Mouse (Mus musculus): ENCODE results near the gene Men1.

Gene Men1

DNA sequence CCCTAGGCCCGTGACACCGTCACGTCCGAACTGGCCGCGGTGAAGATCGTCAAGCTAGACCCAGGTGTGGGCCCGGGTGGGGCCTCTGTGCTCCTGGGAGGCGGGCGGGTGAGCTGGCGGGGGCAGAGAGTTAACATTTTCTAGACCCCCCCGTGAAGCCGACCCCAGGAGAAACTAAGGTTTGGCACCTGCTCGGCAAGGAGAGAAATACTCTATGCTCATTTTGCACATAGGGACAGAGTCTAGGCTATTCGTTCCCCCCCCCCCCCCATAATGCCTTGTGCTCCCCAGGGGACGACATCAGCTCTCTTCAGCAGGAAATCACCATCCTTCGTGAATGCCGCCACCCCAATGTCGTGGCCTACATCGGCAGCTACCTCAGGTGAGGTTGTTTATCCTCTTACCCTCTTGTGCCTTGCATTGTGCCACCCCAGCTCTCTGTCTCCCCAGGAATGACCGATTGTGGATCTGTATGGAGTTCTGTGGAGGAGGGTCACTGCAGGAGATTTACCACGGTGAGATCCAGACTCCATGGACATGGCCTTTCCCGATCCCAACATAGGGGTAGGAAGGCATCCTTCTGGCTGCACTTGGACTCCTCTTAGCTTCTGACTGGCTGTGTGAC lies 6.8 kb downstream of the Men1 start:
- TF ChIP-seq GATA4 (IDR thresholded peaks at IDR 0.05; ENCODE audit: insufficient replicate concordance, low read length) = no peak

DNA sequence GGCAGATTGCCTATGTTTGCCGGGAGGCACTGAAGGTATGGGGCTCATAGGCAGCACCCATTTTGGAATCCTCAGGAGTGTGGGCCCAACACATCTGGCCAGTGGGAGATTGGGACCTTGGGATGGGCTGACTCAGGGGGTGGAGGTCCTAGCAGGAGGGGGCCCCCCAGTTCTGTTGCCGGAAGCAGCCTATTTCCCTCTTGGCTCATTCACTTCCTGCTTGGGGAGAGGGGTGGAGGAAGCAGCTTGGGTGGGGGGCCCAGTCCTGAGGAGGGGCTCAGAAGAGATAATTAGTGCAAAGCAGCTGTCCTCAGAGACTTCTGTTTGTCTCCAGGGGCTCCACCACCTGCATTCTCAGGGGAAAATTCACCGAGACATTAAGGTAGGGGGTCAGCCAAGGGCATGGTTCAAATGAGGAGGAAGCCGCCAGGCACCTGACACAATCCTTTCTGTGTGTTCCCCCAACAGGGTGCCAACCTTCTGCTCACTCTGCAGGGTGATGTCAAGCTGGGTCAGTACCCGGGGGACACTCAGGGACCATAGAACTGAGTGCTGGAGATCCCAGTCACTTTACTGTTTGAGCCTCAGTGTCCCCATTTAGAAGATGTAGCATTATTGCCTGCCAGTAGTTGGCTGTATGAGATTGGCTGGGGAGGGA lies 7.6 kb downstream of the Men1 start:
- no peak for TF ChIP-seq GATA4 (IDR thresholded peaks at IDR 0.05; ENCODE audit: insufficient replicate concordance, low read length)

- no peak for TF ChIP-seq GATA4 (IDR thresholded peaks at IDR 0.05; ENCODE audit: insufficient replicate concordance, low read length)
Measured at GRCm38 (mm10) chr19:6343066-6343925, 8.5 kb downstream of the Men1 start.

GRCm38 (mm10) chr19:6343996-6344395 lies 9.2 kb downstream of the Men1 start:
- TF ChIP-seq GATA4 (IDR thresholded peaks at IDR 0.05; ENCODE audit: insufficient replicate concordance, low read length) = no peak

- no peak for TF ChIP-seq GATA4 (IDR thresholded peaks at IDR 0.05; ENCODE audit: insufficient replicate concordance, low read length)
Measured at GRCm38 (mm10) chr19:6346023-6346422, 11.2 kb downstream of the Men1 start.

DNA sequence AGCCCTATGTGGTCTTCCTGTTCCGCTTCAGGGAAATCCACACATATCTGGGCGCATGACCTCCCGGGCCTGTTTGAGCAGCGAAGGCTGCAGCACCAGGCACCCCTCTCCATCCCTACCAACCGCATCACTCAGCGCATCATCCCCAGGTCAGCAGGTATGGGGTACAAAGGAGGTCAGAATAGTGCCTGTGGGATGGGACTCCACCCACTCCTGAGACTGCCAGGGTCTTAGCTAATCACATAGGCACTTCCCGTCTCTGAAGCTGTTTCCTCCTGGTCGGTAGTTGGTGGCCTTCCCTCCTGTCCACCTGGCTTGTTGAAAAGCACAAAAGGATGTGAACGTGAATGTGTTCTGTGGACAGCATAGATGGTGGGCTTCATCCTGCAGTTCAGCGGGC lies 11.9 kb downstream of the Men1 start:
- no peak for TF ChIP-seq GATA4 (IDR thresholded peaks at IDR 0.05; ENCODE audit: insufficient replicate concordance, low read length)

DNA sequence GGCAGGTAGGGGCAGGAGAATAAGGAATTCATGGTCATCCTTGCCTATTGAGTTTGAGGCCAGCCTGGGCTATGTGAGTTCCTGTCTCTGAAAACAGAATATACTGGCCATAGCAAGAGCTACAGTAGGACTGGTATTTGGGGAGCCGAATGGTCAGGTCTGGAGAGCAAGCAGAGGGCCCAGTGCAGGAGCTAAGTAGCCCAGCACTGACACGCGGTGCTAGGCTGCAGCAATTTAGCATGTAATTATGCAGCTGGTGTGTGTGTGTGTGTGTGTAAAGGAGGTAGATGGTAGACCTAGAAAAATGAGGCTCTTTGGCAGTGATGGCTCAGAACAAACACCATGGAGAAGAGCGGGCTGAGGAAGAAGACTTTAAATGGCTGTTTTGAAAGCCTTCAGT lies 12.8 kb downstream of the Men1 start:
- no peak for TF ChIP-seq GATA4 (IDR thresholded peaks at IDR 0.05; ENCODE audit: insufficient replicate concordance, low read length)

DNA sequence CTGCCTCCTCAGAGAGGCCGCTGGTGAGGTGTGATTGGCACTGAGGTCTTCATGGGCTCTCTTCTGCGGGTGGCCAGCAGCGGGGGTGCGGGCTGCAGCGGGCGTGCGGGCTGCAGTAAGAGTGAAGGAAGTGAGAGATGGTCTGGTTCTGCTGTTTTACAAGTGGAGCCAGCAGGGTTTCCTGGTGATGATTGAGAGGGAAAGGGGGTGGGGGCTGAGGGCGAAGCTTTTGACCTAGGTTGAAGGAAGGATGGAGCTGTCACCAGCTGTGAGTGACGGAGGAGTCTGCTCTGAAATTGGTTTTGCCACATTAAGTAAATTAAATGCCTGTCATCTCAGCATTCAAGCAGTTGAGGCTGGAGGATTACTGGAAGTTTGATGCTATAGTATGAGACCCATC lies 13.9 kb downstream of the Men1 start:
- no peak for TF ChIP-seq GATA4 (IDR thresholded peaks at IDR 0.05; ENCODE audit: insufficient replicate concordance, low read length)

DNA sequence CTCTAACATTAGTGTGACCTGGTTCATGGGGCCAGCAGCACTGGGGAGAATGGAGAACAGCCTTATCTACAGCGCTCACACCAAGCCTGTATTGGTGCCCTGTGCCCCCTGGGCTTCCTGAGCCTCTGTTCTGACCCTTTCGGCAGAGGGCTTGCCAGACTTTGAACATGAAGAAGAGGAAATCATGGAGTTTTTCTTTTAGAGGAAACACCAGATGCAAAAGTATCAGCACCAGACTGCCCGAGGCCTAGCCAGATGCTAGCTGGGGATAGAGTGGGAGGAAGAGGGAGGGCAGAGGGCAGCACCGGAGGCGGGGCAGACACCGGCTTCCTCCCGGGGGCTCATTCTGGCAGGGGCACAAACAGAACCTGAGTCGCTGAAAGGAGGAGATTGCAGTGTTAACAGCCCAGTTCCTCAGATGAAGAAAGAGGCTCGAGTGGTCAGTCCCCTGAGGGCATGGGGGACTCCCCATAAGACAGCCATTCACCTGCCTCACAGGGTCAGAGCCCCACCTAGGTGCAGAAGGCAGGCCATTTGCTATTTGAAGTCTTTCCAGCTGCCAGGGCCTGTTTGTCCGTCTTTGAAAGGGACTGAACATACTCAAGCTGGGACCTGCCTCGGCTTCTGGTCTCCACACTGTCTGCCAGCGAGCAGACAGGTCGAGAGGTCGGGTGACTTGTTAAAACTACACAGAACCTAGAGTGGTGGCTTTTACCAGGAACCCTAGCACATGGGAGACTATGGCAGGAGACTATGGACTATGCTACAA lies 14.6 kb downstream of the Men1 start:
- peak; percentile 93; the same call in 1 of the 2 replicates for TF ChIP-seq GATA4 (IDR thresholded peaks at IDR 0.05; ENCODE audit: insufficient replicate concordance, low read length)

DNA sequence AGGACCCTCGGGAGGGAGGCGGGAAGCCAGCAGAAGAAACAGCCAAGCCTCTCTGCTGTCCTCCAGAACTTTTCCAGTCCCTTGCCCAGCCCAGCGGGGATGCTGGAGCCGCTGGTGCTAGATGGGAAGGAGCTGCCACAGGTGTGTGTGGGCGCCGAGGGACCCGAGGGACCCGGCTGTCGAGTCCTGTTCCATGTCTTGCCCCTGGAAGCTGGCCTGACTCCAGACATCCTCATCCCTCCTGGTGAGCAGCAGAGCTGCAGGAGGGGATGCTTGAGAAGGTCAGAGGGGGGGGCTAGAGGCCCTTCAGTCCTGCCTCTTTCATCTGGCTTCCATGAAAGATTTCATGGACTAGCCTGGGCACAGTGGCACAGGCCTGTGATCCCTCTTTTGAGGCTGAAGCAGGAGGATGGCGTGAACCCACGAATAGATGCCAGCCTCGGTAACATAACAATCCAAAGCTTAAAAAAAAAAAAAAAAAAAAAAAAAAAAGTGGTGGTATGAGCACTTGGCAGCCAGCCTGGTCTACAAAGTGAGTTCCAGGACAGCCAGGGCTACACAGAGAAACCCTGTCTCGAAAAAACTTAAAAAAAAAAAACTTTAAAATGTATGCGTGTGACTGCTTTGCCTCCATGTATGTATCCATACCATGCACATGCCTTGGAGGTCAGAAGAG lies 16.8 kb downstream of the Men1 start:
- no peak for TF ChIP-seq GATA4 (IDR thresholded peaks at IDR 0.05; ENCODE audit: insufficient replicate concordance, low read length)

GRCm38 (mm10) chr19:6352107-6352505 lies 17.3 kb downstream of the Men1 start:
- no peak for TF ChIP-seq GATA4 (IDR thresholded peaks at IDR 0.05; ENCODE audit: insufficient replicate concordance, low read length)

DNA sequence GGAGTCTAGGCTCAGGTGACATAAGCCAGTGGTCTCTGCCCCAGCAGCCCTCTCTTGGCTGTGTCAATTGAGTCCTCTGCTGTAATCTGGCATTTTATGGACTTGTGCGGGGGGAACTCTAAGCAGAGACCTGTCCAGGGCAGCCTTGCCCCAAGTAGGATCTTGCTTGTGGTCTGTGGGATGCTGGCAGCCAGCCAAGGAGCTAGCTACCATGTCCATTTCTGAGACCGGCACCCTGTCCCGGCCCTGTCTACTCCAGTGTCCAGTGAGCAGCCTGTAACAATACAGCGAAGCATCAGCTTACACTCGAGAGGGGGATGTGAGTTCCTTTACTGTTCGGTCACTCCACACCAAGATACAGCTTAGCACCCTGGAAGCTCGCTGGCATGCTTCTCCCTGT lies 19.3 kb downstream of the Men1 start:
- no peak for TF ChIP-seq GATA4 (IDR thresholded peaks at IDR 0.05; ENCODE audit: insufficient replicate concordance, low read length)

DNA sequence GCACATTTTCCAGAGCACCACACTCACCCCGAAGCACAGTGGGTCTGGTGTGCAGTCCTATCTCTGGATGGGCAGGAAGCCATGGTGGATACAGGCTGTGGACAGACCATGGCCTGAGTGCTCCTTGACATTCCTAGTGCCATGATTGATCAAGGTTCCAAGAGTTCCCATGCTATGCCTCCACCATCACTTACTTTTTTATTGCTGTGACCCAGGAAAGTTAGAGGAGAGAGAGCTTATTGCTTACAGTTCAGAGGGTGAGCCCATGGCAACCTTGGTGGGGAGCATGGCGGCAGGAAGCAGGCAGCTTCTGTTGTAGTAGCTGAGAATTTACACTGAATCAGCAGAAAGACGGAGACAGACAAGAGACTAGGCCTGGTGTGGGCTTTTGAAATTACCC lies 26.5 kb downstream of the Men1 start:
- no peak for TF ChIP-seq GATA4 (IDR thresholded peaks at IDR 0.05; ENCODE audit: insufficient replicate concordance, low read length)

GRCm38 (mm10) chr19:6363091-6363410 lies 28.3 kb downstream of the Men1 start:
- TF ChIP-seq GATA4 (IDR thresholded peaks at IDR 0.05; ENCODE audit: insufficient replicate concordance, low read length) = no peak
